Mouse (Mus musculus) central nervous system, embryonic 11.5 days (tissue): ENCODE measurements around the gene Pcnx4. TPM values are rescaled to one million over a fixed set of nuclear protein-coding genes. Genes with fewer than 3 reads are reported as not detected.

Experiments used
- polyA plus RNA-seq: library from polyadenylated mRNA; depleted of rRNA; stranded (reverse); fragments of >200 nt; gene quantifications from 2 replicates; pipeline ENCODE4 v1.2.3, GENCODE M21; 2012; rRNA removed

Pcnx4 gene
- polyA plus RNA-seq = 8.2 and 12.4 TPM in 2 replicates

DNA sequence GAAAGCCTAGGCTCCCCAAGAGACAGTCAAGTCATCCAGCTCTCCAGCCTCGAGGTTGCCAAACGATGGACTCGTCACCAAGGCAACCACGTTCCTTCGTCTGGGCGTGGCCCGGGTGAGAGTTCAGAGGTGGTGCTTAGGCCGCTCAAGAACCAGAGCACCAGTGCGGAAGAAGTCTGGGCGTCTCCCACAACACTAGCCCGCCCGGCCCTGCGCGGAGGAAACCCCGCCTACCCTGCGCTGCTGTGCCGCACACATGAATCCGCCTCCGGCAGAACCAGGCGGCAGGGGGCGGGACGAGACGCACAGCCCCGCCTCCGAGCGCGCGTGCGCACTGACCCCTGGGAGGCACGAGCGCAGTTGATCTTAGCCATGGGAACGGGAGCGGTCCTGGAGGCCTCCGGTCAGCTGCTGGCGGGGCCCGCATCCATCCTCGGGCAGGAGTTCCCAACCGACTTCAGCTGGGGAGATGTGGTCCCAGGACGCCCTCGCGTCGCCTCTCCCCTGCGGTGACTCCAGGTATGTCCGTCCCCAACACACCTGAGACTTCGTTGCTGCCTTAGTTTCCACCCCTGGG is at the start of gene Pcnx4:
TSS of gene Pcnx4 (plus strand) at position 363 of the 577 bp plus-strand sequence.

Other genes starting within 250 kb of the Pcnx4 start
- 166 and 180 TPM in 2 replicates for gene Rtn1, start 127.3 kb upstream of the Pcnx4 start, polyA plus RNA-seq
- gene Lrrc9, start 94.5 kb upstream of the Pcnx4 start, polyA plus RNA-seq = 1.7 and 1.8 TPM in 2 replicates
- not detected in 2 replicates for gene Gm4756, start 113.3 kb downstream of the Pcnx4 start, polyA plus RNA-seq
- 5.1 and 8.3 TPM in 2 replicates for gene Dhrs7, start 128.5 kb downstream of the Pcnx4 start, polyA plus RNA-seq
- gene Ppm1a, start 221.1 kb downstream of the Pcnx4 start, polyA plus RNA-seq = 100 and 107 TPM in 2 replicates